Mouse (Mus musculus) liver, embryonic 12.5 days (tissue): ENCODE measurements at regions not wholly inside any gene's neighbourhood (a gene's known extent, or its start where the extent isn't known, plus 50 kb on each side); places are given as distances from the start of the nearest gene placed in this dataset.

Experiments used
- ATAC-seq: fragments of 200-750 bp; cut with Nextera tagmentation; 2 replicates; pipeline ENCODE4 v1.8.0; 2017; ENCODE audit warnings: moderate number of reproducible peaks, mild to moderate bottlenecking, moderate library complexity
- H3K27ac ChIP-seq: fragments of 300-500 bp; sonication (generic); 2 replicates; pipeline ENCODE4 v1.5.1; 2016; ENCODE audit warnings: mild to moderate bottlenecking
- H3K27me3 ChIP-seq: fragments of 300-500 bp; sonication (generic); replicated peaks from 2 replicates; pipeline ENCODE4 v1.6.1; 2016; ENCODE audit warnings: mild to moderate bottlenecking, moderate library complexity
- H3K36me3 ChIP-seq: fragments of 300-500 bp; sonication (generic); 2 replicates; pipeline ENCODE4 v1.6.1; 2016; ENCODE audit warnings: mild to moderate bottlenecking, moderate library complexity
- H3K4me1 ChIP-seq: fragments of 300-500 bp; sonication (generic); 2 replicates; pipeline ENCODE4 v1.6.1; 2016
- H3K4me2 ChIP-seq: fragments of 300-500 bp; sonication (generic); 2 replicates; pipeline ENCODE4 v1.6.1; 2016; ENCODE audit warnings: mild to moderate bottlenecking, moderate library complexity
- H3K4me3 ChIP-seq: fragments of 300-500 bp; sonication (generic); 2 replicates; pipeline ENCODE4 v1.5.1; 2016; ENCODE audit warnings: mild to moderate bottlenecking, moderate library complexity
- H3K9ac ChIP-seq: fragments of 300-500 bp; sonication (generic); 2 replicates; pipeline ENCODE4 v1.6.1; 2016; ENCODE audit warnings: mild to moderate bottlenecking, moderate library complexity
- H3K9me3 ChIP-seq: fragments of 300-500 bp; sonication (generic); replicated peaks from 2 replicates; pipeline ENCODE4 v1.6.1; 2016; ENCODE audit warnings: mild to moderate bottlenecking, moderate library complexity
- WGBS: fragments of 180-500 bp; shearing (Covaris S2); methylation state at CpG from one replicate; pipeline ENCODE4 v1.1.7; 2016; ENCODE audit not compliant: insufficient replicate concordance; 5-methylcytosine and 5-hydroxymethylcytosine counted together

DNA sequence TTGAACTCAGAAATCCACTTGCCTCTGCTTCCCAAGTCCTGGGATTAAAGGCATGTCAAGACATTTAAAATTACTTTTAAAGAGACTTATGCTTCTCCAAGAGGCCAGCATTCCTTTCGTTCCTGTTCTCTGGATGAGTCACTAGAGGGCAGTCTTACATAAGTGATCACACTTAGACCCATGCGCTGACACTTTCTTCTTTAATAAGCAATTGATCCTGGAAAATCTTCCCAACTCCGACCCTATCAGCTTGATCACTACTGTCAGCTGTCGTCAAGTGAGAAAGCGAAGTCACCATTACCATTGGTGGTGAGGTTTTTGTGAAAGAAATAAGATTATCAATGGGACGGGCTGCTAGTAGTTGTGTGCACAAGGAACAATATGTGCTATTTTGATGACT is 65.5 kb upstream of the Fam98a start:
- Histone ChIP-seq H3K4me3 (no peak overlapping the region), H3K27me3 (no peaks in the 10 kb centered on the region), H3K4me2 (no peak overlapping the region), H3K9ac (no peak overlapping the region), H3K4me1 (no peaks in the 10 kb centered on the region), H3K36me3 (no peaks in the 10 kb centered on the region), H3K9me3 (no peaks in the 10 kb centered on the region), H3K27ac (no peak overlapping the region)
- ATAC-seq, result no peak
- WGBS, result 23% methylated on average over 6 of the region's 6 CpGs

DNA sequence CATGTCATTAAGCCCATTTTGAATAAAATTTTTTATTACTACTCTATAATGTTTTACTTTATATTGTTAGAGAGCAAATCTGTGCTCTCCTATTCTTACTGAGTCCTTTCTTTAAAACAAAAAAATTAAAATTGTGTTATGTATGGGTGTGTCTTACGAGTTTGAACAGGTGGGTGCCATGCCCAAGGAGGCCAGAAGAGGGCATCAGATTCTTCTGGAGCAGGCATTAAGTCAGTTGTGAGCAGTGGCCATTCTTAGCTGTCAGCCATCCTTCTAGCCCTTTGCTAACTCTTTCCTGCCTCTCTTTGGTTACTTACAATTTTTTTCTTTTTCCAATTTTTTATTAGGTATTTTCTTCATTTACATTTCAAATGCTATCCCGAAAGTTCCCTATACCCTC is 63.6 kb upstream of the Fam98a start:
- H3K9me3 ChIP-seq, result no peaks in the 10 kb centered on the region
- no peak overlapping the region for H3K9ac ChIP-seq
- no peak overlapping the region for H3K4me2 ChIP-seq
- H3K27me3 ChIP-seq, result no peaks in the 10 kb centered on the region
- H3K27ac ChIP-seq, result no peak overlapping the region
- no peak overlapping the region for H3K4me3 ChIP-seq
- ATAC-seq, result no peak
- H3K36me3 ChIP-seq, result no peaks in the 10 kb centered on the region
- 81% methylated on average over 2 of the region's 2 CpGs for WGBS
- H3K4me1 ChIP-seq, result no peaks in the 10 kb centered on the region

DNA sequence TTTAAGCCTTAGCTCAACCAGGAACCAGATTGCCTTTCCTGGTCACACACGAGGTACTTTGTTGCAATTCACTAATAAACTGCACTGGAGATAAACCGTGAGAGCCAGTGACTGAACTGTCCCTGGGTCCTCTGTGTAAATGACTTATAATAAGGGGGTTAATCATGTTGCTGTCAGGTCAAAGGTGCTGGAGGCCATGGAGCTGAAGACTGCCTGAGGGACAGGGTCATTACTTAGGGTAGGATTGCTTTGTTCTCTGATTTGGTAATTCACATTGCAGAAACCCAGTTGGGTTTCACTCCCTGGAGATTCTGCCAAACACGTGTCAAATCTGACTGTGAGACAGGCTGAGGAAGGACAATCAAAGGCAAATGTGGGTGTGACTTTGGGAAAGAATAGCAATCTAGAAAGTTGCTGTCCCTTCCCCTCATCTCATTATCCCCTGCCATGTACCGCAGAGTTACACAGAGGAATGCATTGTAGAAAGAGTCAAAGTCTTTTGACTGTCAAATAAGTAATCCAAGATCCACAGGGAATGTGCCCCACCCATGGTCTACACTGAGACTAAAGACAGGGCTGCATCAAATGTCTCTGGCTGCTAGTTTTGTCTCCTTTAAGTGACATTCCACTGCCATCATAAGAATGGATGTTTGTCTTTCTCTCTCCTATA is 51.8 kb upstream of the Fam98a start:
- Histone ChIP-seq H3K9me3 (no peaks in the 10 kb centered on the region), H3K4me1 (no peaks in the 10 kb centered on the region), H3K9ac (no peak overlapping the region), H3K4me2 (no peak overlapping the region), H3K4me3 (no peak overlapping the region), H3K36me3 (no peaks in the 10 kb centered on the region), H3K27ac (no peak overlapping the region), H3K27me3 (no peaks in the 10 kb centered on the region)
- ATAC-seq, result no peak
- 42% methylated on average over 4 of the region's 4 CpGs for WGBS
